Mouse (Mus musculus): ENCODE results near the gene Tnks2.
A peak's percentile ranks its signal among the peaks of the same experiment; 100 is the strongest.
"Not testable (repeated sequence)": the region's sequence is repeated elsewhere in the genome, so short reads cannot be mapped to it uniquely, and the experiment has no call there.

Gene Tnks2

DNA sequence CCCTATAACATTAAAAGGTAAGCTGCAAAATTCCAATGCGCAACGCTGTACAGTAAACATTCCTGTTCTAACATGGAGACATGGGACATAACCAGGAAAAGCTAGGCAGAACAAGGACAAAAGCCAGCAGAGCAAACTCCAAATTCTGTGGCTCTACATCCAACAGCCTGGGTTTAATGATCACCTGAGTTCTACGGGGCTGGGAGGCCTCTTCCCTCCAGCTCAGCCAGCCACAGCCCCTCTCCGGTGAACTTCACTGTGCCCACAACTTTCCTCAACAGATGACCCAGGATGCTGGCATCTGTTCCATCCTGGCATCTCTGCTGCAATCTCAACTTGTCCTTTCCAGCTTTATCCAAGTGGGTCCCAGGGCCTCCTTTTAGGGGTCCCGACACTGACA, 6.4 kb upstream of the Tnks2 start:
- DNase-seq (ENCODE audit: low spot score): no peak

DNA sequence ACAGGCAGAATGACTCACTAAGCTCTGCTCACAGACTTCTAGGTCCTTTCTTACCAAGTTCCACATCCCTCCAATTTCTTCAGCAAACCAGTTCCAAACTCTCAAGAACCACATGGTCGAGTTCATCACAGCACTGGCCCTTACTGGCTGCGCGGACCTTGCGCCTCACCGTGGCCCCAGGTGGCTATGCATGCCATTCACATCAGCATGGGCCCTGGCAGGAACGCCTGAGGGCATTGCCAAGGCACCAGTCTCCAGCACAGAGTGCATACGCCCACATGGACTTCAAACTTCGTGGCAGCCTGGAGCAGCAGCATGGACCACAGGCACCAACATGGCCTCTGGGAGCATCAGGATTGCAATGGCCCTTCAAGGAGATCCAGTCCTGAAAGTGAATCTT, 5.7 kb upstream of the Tnks2 start:
- no peak for DNase-seq (ENCODE audit: low spot score)

DNA sequence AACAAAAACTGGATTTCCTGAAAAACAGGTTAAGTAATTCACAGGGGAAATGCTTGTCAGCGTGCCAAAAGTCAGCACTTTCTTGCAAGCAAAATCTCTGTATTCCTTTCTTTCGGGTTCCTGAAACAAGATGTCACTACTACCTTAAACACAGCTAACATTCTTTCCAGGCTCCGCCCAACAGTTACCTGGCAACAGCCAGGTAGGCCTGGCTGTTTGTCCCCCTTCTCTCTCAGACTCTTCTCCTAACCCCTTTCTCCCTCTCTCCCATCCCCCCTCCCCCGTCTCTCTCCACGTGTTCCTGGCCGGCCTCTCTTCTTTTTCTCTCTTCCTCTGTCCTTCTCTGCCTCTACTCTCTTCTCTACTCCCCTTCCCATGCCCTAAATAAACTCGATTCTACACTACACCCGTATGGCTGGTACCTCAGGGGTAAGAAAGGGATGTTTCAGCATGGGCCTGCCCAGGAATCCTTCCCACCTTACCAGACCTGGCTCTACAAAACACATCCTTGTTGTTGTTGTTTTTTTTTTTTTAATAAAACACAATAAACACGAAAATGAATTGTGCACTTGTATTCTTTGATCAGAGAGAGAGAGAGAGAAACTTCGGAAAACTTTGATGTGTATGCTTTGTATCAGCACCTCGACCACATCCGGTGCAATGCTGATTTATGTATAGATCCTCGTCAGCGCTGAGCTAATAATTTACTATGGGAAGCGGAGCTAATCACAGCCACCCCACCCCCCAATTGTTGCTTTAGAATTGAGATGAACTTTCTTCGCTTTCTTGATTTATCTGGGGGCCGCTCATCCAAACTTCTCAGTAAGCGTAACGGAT, 863 bp upstream of the Tnks2 start:
- DNase-seq (ENCODE audit: low spot score): peak; percentile 12

DNA sequence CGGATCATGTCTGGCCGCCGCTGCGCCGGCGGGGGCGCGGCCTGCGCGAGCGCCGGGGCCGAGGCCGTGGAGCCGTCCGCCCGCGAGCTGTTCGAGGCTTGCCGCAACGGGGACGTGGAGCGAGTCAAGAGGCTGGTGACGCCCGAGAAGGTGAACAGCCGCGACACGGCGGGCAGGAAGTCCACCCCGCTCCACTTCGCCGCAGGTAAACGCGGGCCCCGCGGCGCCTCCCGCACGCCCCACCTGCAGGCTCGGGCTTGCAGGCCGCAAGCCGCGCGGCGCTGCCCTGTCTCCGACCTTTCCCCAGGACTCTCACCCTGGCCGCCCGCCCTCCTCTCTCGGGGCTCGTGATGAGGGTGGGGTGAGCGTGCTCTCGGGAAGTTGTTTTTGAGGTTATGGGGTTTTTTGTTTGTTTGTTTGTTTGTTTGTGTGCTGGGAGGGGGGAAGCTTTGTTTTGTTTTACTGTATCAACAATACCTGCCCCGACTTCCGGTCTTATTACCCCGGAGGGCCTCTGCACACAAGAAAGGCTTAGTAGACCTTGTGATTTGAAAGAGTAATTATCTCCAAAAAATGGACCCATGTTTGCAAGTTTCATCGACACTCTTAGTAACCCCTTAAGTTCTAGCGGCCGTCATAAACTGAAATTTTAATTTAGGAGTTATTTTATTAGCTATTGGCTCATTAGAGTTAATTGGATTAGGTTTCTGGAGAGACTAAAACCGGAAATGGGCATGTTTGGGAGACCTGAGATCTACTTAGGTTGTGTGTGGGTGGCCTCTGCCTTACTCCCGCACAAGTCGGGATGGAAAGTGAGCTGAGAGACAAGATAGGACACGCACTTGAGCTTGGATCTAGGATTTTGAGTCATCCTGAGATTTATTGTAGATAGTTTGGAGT, 750 bp downstream of the Tnks2 start:
- peak; percentile 60 for DNase-seq (ENCODE audit: low spot score)

DNA sequence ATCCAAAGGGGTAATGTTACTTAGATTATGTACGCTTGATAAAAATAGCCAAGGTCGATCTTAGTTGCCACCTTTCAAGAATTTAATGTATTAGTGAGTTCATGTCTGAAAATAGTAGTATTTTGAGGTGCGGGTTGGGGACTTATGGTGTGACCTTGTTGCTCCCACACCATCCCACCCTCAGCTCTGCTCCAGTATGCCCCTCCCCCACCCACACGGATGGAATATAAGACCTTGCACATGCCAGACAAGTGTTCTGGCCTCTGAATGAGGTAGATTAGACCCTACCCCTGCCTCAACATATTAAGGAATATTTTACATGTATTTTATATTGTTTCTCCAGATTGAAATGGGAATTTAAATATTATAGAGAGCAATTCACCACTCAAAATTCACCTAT, 2.0 kb downstream of the Tnks2 start:
- DNase-seq (ENCODE audit: low spot score): no peak

DNA sequence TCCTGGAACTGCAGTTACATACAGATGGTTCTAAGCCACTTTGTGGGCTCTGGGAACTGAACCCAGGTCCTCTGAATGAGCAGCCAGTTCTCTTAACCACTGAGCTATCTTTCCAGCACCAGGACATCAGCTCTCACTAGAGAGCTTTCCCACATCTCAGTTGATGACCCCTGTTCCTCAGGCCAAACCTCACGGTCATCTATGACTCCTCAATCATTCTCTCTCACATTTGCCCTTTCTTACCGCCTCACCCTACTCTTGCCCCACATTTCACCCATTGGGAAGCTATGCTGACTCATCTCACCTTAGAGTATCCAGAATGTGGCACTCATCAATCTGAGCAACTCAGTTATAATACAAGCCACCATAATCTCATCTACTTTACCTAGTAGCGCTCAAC, 6.3 kb downstream of the Tnks2 start:
- DNase-seq (ENCODE audit: low spot score): no peak

DNA sequence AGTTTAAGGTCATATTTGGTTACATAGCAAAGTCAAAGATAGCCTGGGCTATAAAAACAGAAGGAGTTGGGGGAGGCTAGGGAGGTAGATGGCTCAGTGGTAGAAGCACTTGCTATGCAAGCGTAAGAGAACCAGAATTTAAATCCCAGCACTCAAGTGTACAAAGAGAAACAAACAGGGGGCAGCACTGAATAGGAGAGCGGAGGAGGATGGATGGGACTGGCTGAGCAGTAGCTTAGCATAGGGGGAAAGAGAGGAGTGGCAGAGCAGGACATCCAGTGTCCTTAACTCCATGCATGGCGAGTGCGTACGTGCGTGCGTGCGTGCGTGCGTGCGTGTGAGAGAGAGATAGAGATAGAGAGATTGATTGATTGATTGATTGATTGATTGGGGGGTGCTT, 9.8 kb downstream of the Tnks2 start:
- DNase-seq (ENCODE audit: low spot score): no peak

DNA sequence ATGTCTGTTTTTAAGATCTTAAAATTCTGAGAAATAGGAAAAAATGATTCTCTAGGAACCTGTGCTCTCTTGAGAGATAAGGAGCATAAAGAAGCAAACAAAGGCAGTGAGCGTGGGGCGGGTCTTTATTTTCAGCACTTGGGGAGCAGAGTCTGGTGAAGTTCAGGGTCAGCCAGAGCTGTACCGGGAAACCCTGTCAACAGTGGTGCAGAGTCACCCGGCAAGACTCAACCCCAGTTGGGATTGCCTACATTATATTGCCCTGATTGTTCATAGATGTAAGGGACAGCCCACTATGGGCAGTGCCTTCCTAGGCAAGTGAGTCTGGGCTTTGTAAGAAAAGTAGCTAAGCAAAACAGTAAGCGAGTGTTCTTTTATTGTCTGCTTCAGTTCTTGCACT, 11.9 kb downstream of the Tnks2 start:
- no peak for DNase-seq (ENCODE audit: low spot score)

DNA sequence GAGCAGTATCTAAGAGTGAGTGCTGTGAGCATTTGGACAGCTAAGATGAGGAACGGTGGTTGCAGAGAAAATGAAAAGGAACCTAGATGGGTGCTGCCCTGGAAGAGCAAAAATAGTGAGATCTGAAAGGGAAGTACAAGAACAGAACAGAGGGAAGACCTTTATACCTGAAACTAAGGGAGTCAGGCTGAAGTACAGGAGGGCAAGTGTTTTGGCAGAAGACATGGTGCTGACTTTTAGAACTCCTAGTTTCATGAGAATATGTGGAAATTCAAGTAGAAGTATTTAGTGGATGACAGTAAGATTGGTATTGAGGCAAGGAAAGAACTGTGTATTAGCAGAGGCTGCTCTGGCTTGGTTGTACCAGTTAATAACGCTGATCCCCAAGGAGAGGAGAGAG, 19.8 kb downstream of the Tnks2 start:
- DNase-seq (ENCODE audit: low spot score): no peak

DNA sequence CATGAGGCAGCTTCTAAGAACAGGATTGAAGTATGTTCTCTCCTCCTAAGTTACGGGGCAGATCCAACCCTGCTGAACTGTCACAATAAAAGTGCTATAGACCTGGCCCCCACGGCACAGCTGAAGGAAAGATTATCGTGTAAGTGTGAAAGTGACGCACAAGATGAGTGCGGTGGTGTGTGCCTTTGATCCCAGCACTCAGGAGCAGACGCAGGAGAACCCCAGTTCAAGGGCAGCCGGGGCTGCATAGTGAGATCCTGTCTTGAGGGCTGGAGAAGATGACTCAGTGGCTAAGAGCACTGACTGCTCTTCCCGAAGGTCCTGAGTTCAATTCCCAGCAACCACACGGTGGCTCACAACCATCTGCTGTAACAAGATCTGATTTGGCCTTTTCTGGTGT, 23.8 kb downstream of the Tnks2 start:
- DNase-seq (ENCODE audit: low spot score): no peak

DNA sequence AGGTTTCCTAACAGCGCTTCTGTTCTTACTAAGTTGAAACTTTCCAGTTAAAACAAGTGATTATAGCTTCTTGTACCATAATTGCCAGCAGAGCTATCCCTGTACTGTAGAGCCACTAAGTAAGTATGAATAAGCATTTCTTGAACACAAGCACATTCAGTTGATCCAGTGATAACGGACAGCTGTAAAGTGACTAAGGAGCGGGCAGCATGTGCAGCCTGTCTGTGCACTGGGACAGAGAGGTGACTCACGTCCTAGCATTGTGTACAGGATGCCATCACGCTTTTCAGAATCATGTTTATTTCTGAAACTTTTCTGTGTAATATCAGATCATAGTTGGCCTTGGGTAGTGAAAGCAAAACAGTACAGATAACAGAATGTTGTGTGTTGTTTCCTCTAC, 26.4 kb downstream of the Tnks2 start:
- DNase-seq (ENCODE audit: low spot score): no peak

DNA sequence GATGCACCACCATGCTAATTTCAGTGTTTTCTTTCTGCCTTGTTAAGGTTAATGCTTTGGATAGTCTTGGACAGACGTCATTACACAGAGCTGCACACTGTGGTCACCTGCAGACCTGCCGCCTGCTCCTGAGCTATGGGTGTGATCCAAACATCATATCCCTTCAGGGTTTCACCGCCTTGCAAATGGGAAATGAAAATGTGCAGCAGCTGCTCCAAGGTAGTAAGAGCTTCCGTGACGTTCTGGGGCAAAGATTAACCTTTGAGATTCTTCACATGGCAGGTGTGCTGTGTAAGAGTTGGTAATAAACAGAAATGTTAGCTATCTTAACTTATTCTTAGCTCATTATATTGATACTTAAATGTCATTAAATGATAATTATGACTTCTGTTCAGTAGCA, 31.9 kb downstream of the Tnks2 start:
- DNase-seq (ENCODE audit: low spot score): no peak

DNA sequence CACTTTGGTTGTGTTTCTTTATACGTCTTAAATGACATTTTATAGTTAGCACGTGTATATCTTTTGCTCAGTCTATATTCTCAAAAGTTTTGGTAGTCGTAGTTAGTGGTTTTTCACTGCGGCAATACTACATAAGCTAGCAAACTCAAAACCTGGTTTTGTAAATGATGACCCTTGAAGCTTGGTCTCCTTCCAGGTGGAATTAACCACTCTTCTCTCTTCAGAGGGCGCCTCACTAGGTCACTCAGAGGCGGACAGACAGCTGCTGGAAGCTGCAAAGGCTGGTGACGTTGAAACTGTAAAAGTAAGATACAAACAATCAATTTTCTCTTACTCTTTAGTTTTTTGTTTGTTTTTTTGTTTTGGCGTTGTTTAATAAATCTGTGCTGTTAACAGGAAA, 33.4 kb downstream of the Tnks2 start:
- DNase-seq (ENCODE audit: low spot score): no peak

DNA sequence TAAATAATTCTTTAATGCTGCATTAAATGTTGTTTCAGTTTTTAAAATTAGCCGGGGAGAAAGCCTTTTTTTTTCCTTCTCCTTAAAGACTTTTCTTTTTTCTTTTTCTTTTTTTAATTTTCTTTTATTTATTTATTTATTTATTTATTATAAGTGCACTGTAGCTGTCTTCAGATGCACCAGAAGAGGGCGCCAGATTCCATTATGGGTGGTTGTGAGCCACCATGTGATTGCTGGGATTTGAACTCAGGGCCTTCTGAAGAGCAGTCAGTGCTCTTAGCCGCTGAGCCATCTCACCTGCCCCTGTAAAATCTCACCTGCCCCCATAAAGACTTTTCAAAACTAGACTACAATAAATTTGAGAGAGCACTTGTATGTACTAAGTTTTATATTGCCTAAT, 34.6 kb downstream of the Tnks2 start:
- not testable (repeated sequence) for DNase-seq (ENCODE audit: low spot score)

DNA sequence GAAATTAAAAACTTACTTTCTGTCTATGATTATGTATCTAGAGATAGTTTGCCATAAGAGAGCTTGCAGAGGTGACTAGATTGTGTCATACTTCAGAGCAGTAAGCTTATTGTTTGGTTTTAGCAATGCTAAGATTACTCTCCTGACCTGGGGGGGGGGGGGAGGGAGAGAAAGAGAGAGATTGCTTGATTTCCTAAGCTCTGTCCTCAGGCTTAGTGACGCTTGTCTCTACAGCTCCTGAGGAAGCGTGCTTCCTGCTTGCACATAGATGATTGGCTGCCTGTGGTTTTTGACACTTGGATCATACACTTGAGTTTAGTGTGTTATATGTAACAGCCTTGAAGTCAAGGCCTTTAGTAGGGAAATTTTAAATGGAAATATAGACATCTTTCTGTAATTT, 40.6 kb downstream of the Tnks2 start:
- DNase-seq (ENCODE audit: low spot score): no peak

DNA sequence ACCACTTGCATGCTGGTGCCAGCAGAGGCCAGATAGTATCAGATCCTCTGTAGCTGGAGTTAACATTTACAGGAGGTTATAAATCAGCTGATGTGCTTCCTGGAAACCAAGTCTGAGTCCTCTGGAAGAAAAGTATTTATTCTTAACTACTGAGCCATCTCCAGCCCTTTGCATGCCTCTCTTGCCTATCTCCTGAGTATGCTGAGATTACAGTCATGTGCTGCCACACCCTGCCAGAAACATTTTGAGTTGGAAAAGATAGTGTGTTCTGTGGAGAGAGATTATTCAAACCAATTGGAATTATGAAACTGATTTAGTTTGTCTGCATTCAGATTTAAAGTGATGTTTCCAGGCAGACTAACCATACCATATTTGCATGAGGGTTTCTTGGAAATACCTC, 43.3 kb downstream of the Tnks2 start:
- DNase-seq (ENCODE audit: low spot score): no peak

DNA sequence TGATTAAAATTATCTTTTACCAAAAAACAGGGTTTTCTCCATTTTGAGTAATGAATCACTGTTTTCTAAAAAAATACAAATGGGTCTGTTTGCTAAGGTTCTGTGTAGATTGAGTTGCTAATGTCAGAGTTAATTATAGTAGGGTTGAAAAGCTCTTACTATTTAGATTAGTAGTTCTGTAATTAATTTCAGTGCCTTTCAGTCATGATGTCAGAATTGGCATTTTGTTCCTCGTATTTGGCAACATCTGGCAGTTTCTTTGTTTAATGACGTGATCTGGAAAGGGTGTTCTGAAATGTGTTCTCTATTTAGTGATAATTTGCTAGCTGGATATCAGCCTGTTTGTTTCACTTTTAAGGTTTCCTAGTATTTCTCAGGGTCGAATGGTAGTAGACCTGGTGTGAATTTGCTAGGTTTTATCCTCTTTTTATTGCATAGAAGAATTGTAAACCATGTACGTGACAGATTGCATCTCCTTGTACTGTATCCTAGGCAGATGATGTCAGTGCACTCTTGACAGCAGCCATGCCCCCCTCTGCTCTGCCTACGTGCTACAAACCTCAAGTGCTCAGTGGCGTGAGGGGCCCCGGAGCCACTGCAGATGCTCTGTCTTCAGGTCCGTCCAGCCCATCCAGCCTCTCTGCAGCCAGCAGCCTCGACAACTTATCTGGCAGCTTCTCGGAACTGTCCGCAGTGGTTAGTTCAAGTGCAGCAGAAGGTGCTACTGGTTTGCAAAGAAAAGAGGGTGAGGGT, 44.9 kb downstream of the Tnks2 start:
- no peak for DNase-seq (ENCODE audit: low spot score)

DNA sequence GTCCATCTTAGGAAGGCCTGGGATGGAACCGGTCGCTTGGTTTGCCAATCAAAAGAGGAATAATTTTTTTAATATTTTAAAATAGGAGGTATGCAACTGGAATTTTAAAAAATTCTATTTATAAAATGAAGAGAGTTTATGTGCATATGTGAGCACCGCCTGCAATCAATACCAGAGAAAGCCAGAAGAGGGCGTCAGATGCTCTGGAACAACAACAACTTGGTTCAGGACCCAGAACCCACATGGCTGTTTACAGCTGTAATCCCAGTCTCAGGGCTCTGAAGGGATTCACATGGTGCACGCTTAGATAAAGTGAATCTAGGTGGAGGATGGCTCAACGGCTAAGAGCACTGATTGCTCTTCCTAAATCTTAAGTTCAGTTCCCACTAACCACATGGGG, 49.1 kb downstream of the Tnks2 start:
- DNase-seq (ENCODE audit: low spot score): no peak

DNA sequence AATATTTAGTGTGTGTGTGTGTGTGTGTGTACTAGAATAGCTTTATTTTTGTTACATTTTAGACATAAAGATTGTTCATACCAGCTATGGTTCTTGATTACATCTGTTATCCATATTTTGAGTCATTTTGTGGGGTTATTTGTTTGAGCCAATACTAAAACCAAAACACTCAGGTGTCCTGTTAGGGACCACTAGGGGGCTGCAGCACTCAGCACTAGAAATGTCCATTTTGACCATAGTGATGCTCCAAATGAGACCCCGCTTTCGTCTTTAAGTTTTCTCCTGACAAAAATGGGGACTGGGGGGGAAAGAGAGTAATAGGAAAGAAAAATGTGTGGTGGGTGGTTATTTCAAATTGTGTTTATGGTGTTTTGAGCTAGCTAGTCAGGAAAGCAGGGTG, 52.3 kb downstream of the Tnks2 start:
- DNase-seq (ENCODE audit: low spot score): no peak

DNA sequence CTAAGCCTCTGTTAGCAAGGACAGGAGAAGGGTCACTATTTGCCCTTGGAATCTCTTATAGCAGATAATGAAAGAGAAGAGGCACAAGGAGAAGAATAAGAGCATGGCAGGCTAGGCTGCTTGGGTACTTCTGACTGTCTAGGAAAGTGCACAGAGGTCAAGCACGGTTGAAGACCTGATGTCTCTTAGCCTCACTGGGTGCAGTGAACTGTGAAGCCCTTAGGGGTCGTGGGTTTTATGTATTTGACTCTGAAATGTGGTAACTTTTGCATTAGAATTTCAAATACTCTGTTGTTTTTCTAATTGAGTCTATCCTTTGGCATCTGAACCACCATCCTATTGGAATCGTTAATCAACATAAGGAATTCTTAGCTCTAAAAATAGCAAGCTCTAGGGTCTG, 53.7 kb downstream of the Tnks2 start:
- no peak for DNase-seq (ENCODE audit: low spot score)

DNA sequence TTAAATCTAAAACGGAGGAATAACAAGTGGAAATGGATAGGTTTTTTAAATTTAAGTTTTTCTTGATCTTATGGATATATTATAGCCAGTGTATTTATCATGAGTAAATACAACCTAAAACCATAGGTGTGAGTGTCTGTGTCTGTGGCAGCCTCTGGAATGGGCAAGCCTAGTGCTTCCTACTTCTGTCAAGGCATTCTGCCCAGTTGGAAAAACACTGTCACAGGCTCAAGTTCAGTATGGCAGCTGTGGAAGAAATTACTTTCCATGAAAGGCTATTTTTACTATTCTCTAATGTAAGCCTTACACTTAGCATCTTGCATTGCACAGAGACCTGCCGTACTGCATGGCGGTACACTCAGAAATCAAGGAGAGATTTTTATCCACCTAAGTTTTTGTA, 57.7 kb downstream of the Tnks2 start:
- DNase-seq (ENCODE audit: low spot score): no peak

DNA sequence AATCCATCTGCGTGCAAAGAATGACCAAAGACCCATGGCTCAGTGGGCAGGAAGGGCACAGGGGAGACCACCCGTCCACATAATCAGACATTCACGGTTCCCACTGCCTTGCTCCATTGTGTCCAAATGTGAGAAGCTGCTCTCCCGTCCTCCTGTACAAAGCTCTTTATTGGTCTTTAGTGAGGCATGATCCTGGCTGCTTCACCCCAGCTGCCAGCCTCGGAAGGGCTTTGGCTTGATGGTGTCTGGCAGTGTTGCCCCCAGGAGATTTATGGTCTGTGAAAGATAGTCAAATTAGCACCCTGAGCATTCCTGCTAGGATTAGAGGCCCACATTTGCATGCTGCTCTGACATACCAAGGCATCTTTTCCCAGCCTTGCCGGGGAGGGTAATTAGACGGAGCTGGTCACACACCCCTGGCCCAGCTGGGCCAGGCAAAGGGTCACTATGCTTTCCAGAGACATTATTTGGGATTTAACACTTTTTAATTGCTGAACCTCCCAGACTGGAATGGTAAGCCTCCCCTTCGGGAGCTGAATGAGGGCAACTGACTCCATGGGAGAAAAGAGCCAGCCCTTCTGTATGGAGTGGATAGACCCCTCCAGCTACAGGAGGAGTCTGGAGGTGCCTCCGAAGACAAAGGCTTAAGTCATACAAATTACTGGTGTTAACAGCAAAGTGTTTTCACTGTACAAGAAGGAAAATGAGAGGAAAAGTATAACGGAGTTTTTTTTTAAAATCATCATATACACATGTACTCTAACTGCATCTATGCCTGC, 62.9 kb downstream of the Tnks2 start:
- no peak for DNase-seq (ENCODE audit: low spot score)
